Mouse (Mus musculus): Measurements from ENCODE around the gene Psmb3.

- no peak for TF ChIP-seq CTCF (conservative IDR thresholded peaks at IDR 0.05 in 1 of 2, IDR thresholded peaks at IDR 0.05 in 1 of 2; ENCODE audit: low read depth in 2 of 2, low read length in 2 of 2)
- no peak for TF ChIP-seq ELF1 (IDR thresholded peaks at IDR 0.05; ENCODE audit: low read depth, low read length)
- TF ChIP-seq MAX (IDR thresholded peaks at IDR 0.05; ENCODE audit: low read length) = no peak
These were observed 8.1 kb upstream of the Psmb3 start for GRCm38 (mm10) chr11:97694921-97695711.

Data from CH12.LX (cell line).